Mouse (Mus musculus) neural tube, embryonic 12.5 days (tissue): Measurements from ENCODE around the gene Tnrc6c. TPM values are rescaled to one million over a fixed set of nuclear protein-coding genes. Genes with fewer than 3 reads are reported as not detected.

Experiments used
- ATAC-seq: fragments of 200-750 bp; cut with Nextera tagmentation; 2 replicates; pipeline ENCODE4 v1.8.0; 2017; ENCODE audit warnings: low read depth, mild to moderate bottlenecking, moderate TSS enrichment, moderate library complexity; ENCODE audit not compliant: low FRiP score
- H3K27ac ChIP-seq: fragments of 300-500 bp; sonication (generic); 2 replicates; pipeline ENCODE4 v1.5.1; 2016
- H3K27me3 ChIP-seq: fragments of 300-500 bp; sonication (generic); replicated peaks from 2 replicates; pipeline ENCODE4 v1.6.1; 2016; ENCODE audit warnings: mild to moderate bottlenecking
- H3K36me3 ChIP-seq: fragments of 300-500 bp; sonication (generic); 2 replicates; pipeline ENCODE4 v1.6.1; 2016; ENCODE audit warnings: mild to moderate bottlenecking
- H3K4me1 ChIP-seq: fragments of 300-500 bp; sonication (generic); 2 replicates; pipeline ENCODE4 v1.6.1; 2016
- H3K4me2 ChIP-seq: fragments of 300-500 bp; sonication (generic); replicated peaks from 2 replicates; pipeline ENCODE4 v1.6.1; 2016; ENCODE audit warnings: mild to moderate bottlenecking
- H3K4me3 ChIP-seq: fragments of 300-500 bp; sonication (generic); 2 replicates; pipeline ENCODE4 v1.5.1; 2016
- H3K9ac ChIP-seq: fragments of 300-500 bp; sonication (generic); 2 replicates; pipeline ENCODE4 v1.6.1; 2016; ENCODE audit warnings: mild to moderate bottlenecking
- H3K9me3 ChIP-seq: fragments of 300-500 bp; sonication (generic); 2 replicates; pipeline ENCODE4 v1.6.1; 2016; ENCODE audit warnings: mild to moderate bottlenecking
- WGBS: fragments of 180-500 bp; shearing (Covaris S2); methylation state at CpG from one replicate; pipeline ENCODE4 v1.1.7; 2016; 5-methylcytosine and 5-hydroxymethylcytosine counted together
- polyA plus RNA-seq: library from polyadenylated mRNA; unstranded; fragments of >200 nt; fragmentation: Nextera tagmentation; extraction: Ambion mirVana; gene quantifications from 2 replicates; pipeline ENCODE4 v1.2.1, GENCODE M21; 2016

Tnrc6c gene
- polyA plus RNA-seq, 1 experiment from 2014 or later = 25.0 TPM

DNA sequence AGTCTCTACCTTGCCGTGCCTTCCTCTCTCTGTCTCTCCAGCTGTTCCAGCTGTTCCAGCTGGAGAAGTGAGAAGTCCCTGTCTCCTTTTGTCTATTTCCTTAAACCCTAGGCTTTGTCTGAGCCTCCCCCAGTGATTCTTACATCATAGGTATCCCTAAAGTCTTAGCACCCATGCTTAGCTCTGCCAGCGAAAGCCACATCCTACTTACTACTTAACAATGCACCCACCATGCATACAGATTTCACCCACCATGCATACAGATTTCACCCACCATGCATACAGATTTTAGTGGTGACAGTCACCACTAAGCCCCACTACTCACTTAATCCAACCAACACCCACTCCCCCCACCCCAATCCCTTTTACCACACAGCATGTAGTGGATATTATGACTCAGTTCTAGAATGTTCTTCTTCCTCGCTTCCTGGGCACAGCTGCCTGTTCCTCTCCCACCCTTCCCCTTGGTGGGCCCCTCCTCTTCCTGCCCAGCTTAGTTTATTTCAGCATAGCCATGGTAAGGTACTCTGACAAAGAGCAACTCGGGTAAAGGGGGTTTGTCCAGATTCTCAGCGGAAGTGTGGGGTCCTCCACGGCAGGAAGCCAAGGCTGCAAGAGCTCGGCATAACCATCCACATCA is 14.6 kb upstream of the Tnrc6c start:
- Histone ChIP-seq H3K27me3 (no peaks in the 10 kb centered on the region), H3K36me3 (no peaks in the 10 kb centered on the region), H3K9ac (no peak overlapping the region), H3K4me1 (peaks cover 14% of the 10 kb centered on the region), H3K4me2 (no peak overlapping the region), H3K27ac (no peak overlapping the region), H3K4me3 (no peak overlapping the region), H3K9me3 (no peaks in the 10 kb centered on the region)
- 82% methylated on average over 7 of the region's 7 CpGs for WGBS
- ATAC-seq = no peak

DNA sequence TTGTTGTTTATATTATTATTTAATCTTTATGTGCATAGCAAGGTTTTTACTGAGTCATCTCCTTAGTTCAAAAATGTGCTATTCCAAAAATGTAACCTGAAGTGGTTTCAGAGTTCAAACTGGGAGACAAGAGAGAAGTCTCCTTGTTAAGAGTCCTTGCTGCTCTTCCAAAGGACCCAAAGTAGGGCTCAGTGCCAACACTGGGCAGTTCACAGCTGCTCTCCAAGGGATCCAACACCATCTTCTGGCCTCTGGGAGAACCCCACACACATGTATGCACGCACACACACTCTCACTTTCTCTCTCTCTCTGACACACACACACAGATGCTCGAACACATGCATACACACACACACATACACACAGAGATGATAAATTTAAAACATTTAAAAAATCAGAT is 11.9 kb upstream of the Tnrc6c start:
- H3K9ac ChIP-seq = no peak overlapping the region
- peaks cover 7% of the 10 kb centered on the region for H3K4me1 ChIP-seq
- no peaks in the 10 kb centered on the region for H3K9me3 ChIP-seq
- H3K4me2 ChIP-seq = no peak overlapping the region
- no peak overlapping the region for H3K4me3 ChIP-seq
- H3K27me3 ChIP-seq = no peaks in the 10 kb centered on the region
- 98% methylated on average over 2 of the region's 2 CpGs for WGBS
- H3K36me3 ChIP-seq = no peaks in the 10 kb centered on the region
- no peak for ATAC-seq
- no peak overlapping the region for H3K27ac ChIP-seq

DNA sequence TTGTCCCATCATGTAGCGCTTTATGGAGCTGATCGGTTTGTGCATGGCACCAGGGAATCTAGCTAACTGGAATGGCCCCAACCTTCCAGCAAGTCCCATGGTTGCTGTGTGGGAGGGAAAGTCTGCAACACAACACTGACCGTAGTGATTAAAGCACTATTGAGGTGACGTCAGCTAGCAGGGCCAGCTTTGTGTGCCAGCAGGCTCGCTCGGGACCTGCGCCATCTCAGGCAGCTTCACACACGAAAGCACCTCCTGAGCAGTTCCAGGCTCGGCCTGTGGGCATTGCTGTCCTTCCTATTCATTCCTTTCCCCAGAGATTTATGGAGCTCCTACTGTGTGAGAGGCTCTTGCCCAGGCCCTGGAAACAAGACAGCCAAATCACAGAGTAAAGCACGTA is 10.8 kb upstream of the Tnrc6c start:
- no peak overlapping the region for H3K27ac ChIP-seq
- H3K36me3 ChIP-seq = no peaks in the 10 kb centered on the region
- WGBS = 33% methylated on average over 10 of the region's 10 CpGs
- no peak overlapping the region for H3K9ac ChIP-seq
- H3K27me3 ChIP-seq = no peaks in the 10 kb centered on the region
- no peak overlapping the region for H3K4me3 ChIP-seq
- ATAC-seq = peak; percentile 53
- no peak overlapping the region for H3K4me2 ChIP-seq
- H3K4me1 ChIP-seq = peaks cover 7% of the 10 kb centered on the region
- no peaks in the 10 kb centered on the region for H3K9me3 ChIP-seq

DNA sequence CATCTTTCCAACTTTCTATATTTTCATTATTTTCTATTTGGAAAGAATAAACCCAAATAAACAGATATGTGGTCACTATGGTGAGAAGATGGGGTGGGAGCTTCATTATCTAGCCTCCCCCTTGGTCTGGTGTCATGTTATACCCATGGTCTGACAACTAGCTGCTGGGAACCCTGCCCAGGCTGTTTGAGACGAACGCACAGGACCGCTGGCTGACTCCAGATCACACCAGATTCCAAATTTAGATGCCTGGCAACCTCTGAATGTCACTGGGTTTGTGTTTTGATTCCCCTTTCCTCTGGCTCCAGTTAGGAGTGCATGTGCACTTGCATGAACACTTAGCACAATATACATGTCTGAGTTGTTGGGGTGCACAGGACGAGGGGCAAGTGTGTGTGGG is 7.3 kb upstream of the Tnrc6c start:
- 76% methylated on average over 4 of the region's 4 CpGs for WGBS
- H3K27ac ChIP-seq = no peak overlapping the region
- no peak overlapping the region for H3K4me2 ChIP-seq
- ATAC-seq = no peak
- no peak overlapping the region for H3K4me3 ChIP-seq
- no peak overlapping the region for H3K9ac ChIP-seq
- H3K27me3 ChIP-seq = no peaks in the 10 kb centered on the region
- peaks cover 7% of the 10 kb centered on the region for H3K4me1 ChIP-seq
- no peaks in the 10 kb centered on the region for H3K36me3 ChIP-seq
- no peaks in the 10 kb centered on the region for H3K9me3 ChIP-seq

DNA sequence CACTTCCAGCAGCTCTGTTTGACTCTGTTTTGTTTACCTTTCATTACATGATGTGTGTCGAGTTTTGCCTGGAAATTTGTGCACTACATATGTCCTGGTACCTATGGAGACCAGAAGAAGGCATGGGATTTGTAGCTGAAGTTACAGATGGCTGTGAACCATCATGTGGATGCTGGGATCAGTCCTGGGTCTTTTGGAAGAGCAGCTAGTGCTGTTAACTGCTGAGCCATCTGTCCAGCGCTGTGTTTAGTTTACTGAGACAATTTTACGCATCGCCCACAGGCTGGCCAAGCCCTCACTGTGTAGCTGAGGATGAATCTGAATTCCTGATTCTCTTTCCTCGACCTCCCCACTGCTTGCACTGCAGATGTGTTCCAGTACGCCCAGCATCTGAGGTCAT is 6.1 kb upstream of the Tnrc6c start:
- ATAC-seq = no peak
- H3K4me3 ChIP-seq = no peak overlapping the region
- H3K9ac ChIP-seq = no peak overlapping the region
- H3K4me1 ChIP-seq = peaks cover 6% of the 10 kb centered on the region
- H3K27ac ChIP-seq = no peak overlapping the region
- no peaks in the 10 kb centered on the region; the same call in 1 of the 2 replicates for H3K27me3 ChIP-seq
- H3K9me3 ChIP-seq = no peaks in the 10 kb centered on the region
- H3K36me3 ChIP-seq = no peaks in the 10 kb centered on the region
- WGBS = 82% methylated on average over 6 of the region's 6 CpGs
- H3K4me2 ChIP-seq = no peak overlapping the region

DNA sequence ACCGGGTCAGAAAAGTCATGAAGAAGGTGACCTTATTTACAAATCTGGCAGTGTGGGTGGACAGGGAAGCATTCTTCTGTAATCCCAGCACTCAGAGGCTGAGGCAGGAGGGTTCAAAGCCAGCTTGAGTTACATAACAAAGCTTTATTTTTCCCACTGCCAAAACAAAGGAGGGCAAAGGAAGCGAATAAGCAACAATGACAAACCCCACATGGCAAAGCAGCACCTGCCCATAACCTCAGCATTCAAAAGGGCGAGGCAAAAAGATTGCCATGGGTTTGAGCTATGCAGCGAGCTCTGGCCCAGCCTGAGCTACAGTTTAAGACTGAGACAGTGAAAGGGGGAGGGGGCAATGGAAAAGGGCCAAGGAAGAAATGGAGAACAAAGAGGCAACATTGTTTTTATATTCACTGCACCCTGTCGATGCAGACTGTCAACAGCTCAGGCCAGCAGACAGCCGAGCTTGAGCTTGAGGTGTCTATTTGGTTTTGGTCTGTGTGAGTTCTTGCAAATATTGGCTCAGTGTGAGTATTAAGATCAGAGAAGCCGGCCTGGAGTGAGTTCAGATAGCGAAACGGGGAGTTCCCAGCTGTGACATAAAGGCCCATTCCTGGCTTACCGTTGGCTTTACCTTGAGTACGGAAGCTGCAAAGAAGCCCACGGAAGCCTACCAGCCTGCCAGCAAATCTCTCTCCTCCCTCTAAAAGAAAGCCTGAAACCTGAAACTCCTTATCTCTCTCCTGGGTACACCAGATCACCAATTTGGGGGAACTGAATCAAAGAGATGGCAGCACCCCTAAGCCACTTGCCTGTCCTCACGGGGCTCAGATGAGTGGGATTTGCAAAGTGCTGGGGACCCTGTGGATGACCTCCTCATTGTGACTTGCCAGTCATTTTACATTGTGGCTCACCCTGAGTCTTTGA is 3.1 kb upstream of the Tnrc6c start:
- WGBS = 79% methylated on average over 13 of the region's 13 CpGs
- Histone ChIP-seq H3K9ac (no peak overlapping the region), H3K36me3 (no peaks in the 10 kb centered on the region), H3K4me1 (peaks cover 10% of the 10 kb centered on the region; the same call in 1 of the 2 replicates), H3K9me3 (no peaks in the 10 kb centered on the region), H3K4me2 (no peak overlapping the region), H3K27ac (no peak overlapping the region), H3K4me3 (no peak overlapping the region), H3K27me3 (no peaks in the 10 kb centered on the region; the same call in 1 of the 2 replicates)
- ATAC-seq = no peak

DNA sequence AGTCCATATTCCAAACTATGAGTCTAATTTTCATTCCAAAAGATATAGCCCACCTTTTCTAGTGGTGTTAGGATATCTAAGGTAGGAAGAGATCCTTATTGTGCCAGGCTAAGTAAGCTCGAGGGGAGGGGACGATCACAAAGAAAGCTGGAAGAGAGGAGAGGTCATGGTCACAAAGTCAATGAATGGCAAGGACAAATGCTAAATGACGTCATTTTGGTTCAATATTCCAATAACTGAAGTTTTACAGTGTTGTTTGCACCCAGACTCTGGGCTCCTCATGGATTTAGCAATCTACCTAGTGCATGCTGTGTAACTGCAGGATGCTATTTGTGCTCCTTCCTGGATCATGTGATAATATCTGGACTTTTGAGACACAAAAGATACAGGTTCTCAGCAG is 1.2 kb upstream of the Tnrc6c start:
- Histone ChIP-seq H3K27ac (no peak overlapping the region), H3K9ac (no peak overlapping the region), H3K9me3 (no peaks in the 10 kb centered on the region), H3K27me3 (no peaks in the 10 kb centered on the region; the same call in 1 of the 2 replicates), H3K36me3 (no peaks in the 10 kb centered on the region), H3K4me2 (peak overlapping the region; percentile 81), H3K4me3 (no peak overlapping the region), H3K4me1 (peaks cover 27% of the 10 kb centered on the region)
- WGBS = 46% methylated on average over 3 of the region's 3 CpGs
- ATAC-seq = no peak

DNA sequence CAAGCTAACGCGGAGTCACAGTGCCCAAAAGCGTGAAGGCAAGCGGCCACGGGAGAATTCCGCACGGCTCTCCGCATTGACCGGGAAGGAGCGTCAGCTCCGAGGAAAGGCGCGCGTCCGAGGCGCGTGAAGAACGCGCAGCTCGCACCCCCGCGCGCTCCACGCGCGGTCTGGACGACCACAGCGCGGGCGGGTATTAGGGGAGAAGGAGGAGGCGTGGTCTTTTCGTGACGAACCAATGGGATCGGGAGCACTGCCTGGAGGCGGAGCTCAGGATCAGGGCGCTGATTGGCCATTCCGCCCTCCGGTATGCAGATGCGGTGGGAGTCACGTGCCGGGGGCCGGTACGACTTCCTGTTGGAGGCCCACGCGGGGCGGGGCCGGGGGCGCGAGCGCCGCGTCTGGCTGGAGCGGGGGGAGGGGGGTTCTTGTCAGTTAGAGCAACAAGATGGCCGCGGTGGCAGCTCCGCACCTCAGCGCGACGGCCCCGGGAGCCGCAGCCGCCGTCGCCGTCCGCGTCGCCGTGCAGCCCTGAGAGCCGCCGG is 363 bp downstream of the Tnrc6c start:
- Histone ChIP-seq H3K9ac (peak overlapping the region; percentile 100), H3K36me3 (no peaks in the 10 kb centered on the region), H3K27me3 (no peaks in the 10 kb centered on the region; the same call in 1 of the 2 replicates), H3K27ac (peak overlapping the region; percentile 94), H3K4me2 (peak overlapping the region; percentile 81), H3K4me1 (peaks cover 40% of the 10 kb centered on the region), H3K9me3 (no peaks in the 10 kb centered on the region), H3K4me3 (peak overlapping the region; percentile 99)
- ATAC-seq = peak; percentile 97
- under 1% methylated on average over 71 of the region's 71 CpGs for WGBS

DNA sequence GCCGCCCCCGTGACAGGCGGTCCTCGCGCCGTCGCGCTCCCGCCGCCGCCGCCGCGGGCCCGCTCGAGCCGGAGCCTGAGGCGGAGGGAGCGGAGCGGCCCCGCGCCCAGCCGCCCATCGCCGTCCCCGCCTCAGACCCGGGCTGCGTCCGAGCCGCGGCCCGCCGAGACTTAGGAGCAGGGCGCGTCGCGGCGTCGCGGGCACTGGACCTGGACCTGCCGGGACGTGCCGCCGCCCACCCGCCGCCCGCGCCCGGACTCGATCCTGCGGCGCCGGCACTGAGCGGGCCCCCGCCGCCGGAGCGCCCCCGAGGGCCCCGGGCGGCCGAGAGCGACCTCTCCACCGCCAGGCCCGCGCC is 824 bp downstream of the Tnrc6c start:
- Histone ChIP-seq H3K4me3 (peak overlapping the region; percentile 99), H3K9me3 (no peaks in the 10 kb centered on the region), H3K4me2 (peak overlapping the region; percentile 81), H3K4me1 (peaks cover 41% of the 10 kb centered on the region), H3K27ac (peak overlapping the region; percentile 94), H3K36me3 (no peaks in the 10 kb centered on the region), H3K9ac (peak overlapping the region; percentile 100), H3K27me3 (no peaks in the 10 kb centered on the region; the same call in 1 of the 2 replicates)
- peak; percentile 49 for ATAC-seq
- WGBS = under 1% methylated on average over 60 of the region's 66 CpGs

DNA sequence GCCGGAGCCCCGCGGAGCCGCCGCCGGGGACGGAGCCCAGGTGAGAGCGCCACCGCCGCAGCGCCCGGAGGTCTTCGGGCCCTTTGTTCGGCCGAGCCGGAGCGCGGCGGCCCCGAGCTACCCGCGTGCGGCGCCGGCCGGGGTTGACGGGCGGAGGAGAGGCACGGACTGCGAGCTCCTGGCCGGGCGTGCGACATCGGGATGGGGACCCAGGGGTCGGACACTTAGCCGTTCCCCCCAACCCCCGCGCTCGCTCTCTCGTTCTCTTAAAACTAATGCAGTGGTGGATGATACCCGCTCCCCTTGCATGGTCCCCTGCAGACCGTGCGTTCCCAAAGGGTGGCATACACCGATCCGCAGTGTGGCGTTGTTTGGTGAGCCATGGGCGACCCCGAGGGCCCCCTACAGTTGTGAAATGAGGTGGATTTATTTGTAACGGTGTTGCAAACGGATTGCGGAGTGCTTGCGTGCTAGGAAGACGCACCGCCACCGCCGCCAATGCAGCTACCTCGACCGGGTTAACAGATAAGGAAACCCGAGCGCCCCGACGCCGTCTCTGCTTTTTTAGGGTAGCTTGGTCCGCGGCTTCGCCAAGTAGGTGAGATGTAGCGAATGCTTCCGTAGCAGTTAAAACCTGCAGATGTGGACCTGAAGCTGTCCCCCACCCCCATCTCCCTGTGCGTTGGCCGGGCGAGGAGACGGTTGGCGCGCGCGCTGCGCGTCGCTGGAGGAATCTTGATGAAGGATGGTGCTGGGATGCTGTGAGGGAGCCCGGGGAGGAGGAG is 1.4 kb downstream of the Tnrc6c start:
- Histone ChIP-seq H3K4me3 (peak overlapping the region; percentile 99), H3K27ac (peak overlapping the region; percentile 94), H3K9me3 (no peaks in the 10 kb centered on the region), H3K4me1 (peaks cover 41% of the 10 kb centered on the region), H3K27me3 (no peaks in the 10 kb centered on the region; the same call in 1 of the 2 replicates), H3K36me3 (no peaks in the 10 kb centered on the region), H3K4me2 (peak overlapping the region; percentile 81), H3K9ac (peak overlapping the region; percentile 100)
- peak; percentile 5 for ATAC-seq
- under 1% methylated on average over 79 of the region's 80 CpGs for WGBS

DNA sequence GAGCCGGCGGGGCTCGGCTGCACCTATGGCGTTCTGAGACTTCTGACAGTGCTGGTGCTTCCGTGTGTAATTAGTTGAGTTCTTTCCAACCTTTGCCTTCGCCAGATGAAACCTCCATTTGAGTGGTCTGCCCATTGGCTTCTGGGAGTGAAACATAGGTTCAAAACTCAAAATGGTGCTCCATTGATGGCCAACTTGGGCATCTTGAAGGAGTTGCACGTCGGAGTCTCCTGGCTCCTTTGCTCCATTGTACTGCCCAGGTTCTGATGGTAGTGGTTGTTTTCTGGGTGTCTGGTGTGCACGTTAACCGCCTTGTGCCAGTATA is 1.9 kb downstream of the Tnrc6c start:
- H3K4me1 ChIP-seq = peaks cover 41% of the 10 kb centered on the region
- no peak for ATAC-seq
- 6% methylated on average over 10 of the region's 10 CpGs for WGBS
- H3K4me3 ChIP-seq = peak overlapping the region; percentile 99
- H3K36me3 ChIP-seq = no peaks in the 10 kb centered on the region
- no peaks in the 10 kb centered on the region for H3K9me3 ChIP-seq
- H3K4me2 ChIP-seq = peak overlapping the region; percentile 81
- no peaks in the 10 kb centered on the region; the same call in 1 of the 2 replicates for H3K27me3 ChIP-seq
- H3K27ac ChIP-seq = no peak overlapping the region
- peak overlapping the region; percentile 100 for H3K9ac ChIP-seq

DNA sequence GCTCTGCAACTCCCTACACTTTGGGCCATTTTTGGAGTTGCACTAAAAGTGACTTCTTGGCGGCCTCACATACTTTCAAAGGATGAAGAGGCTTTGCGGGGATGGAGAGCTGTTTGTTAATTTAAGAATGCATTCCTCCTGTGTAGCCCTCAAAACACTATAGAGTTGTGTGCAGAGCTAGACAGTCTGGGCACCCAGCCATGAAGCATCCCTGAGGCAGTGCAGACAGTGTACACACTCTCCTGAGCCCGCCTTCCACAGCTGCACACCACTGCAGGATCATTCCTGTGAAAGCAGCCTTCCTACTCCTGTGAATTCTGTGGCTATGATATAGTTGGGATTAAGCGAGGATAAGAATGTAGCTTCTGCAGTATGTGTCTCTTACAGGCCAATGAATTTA is 4.9 kb downstream of the Tnrc6c start:
- no peak for ATAC-seq
- no peak overlapping the region for H3K27ac ChIP-seq
- WGBS = 63% methylated on average over 4 of the region's 4 CpGs
- no peaks in the 10 kb centered on the region for H3K9me3 ChIP-seq
- H3K4me1 ChIP-seq = peaks cover 32% of the 10 kb centered on the region
- H3K27me3 ChIP-seq = no peaks in the 10 kb centered on the region
- no peaks in the 10 kb centered on the region for H3K36me3 ChIP-seq
- peak overlapping the region; percentile 27; the same call in 1 of the 2 replicates for H3K4me2 ChIP-seq
- H3K4me3 ChIP-seq = no peak overlapping the region
- no peak overlapping the region for H3K9ac ChIP-seq
